8 mouse cellular contexts compared by ENCODE assay signal in the genomic region with DNA sequence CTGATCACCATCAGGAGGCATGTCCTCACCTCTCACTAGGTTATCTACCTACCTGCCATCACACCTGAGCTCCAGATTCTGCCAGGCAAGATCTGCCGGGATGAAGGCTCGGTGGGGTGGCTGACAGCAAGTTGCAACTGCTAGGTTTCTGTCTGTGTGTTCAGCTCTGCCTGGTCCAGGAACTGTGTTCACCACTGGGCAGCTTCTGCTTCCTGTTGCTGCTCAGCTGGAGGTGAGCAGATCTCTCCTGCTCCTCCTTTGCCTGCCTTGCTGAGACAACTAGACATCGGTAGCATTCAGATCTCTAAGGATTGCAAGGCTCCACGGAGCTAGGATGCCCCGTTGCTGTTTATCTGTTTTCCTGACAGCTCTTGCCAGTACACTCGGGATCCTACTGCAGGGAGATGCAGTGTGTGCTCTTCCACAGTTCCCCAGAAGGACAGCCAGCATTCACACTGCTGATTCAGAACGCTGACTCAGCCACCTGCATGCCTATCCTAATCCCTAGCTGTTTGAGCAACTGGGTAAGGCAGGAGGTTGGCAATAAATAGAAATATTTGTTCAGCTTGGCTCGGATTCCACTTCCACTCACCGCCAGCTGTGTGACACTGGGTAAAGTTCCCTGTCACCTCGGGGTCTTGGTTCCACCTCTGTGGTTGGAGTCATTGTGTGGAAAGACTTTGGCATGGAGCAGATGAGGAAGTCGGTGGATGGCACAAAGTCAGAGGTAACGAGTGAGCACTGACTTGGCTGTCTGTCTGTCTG. TPM values are rescaled to one million over a fixed set of nuclear protein-coding genes. Genes with fewer than 3 reads are reported as not detected.
DNase-seq lines count a peak whose midpoint lies in the region; ATAC-seq and TF ChIP-seq lines count a peak whose summit lies in the region.

No protein-coding gene starts in this region.

- no peak for TF ChIP-seq CTCF in olfactory bulb, adult 2 months (IDR thresholded peaks at IDR 0.05; ENCODE audit: insufficient read depth, low read depth, low read length)

- H3K36me3 ChIP-seq in liver, embryonic 15.5 days (replicated peaks) = no peaks in the 10 kb centered on the region
- no peaks in the 10 kb centered on the region for H3K36me3 ChIP-seq in liver, embryonic 12.5 days
- H3K36me3 ChIP-seq in midbrain, embryonic 14.5 days (ENCODE audit: control insufficient read depth, insufficient read depth, low read length) = no peaks in the 10 kb centered on the region

- no peak overlapping the region for H3K4me3 ChIP-seq in liver, embryonic 15.5 days (replicated peaks)
- H3K4me3 ChIP-seq in liver, embryonic 12.5 days = no peak overlapping the region
- H3K4me3 ChIP-seq in olfactory bulb, adult 2 months (ENCODE audit: insufficient read depth, low read depth, low read length) = no peak overlapping the region
- no peak overlapping the region for H3K4me3 ChIP-seq in midbrain, embryonic 14.5 days (replicated peaks; ENCODE audit: low read depth, low read length)

- no peak for TF ChIP-seq POLR2A in olfactory bulb, adult 2 months (IDR thresholded peaks at IDR 0.05; ENCODE audit: insufficient read depth, low read depth, low read length)

- no peak overlapping the region for H3K9ac ChIP-seq in liver, embryonic 15.5 days
- H3K9ac ChIP-seq in liver, embryonic 12.5 days = no peak overlapping the region
- no peak overlapping the region for H3K9ac ChIP-seq in midbrain, embryonic 14.5 days (replicated peaks; ENCODE audit: low read length)

- 26% methylated on average over 12 of the region's 12 CpGs for WGBS in liver, embryonic 15.5 days (ENCODE audit: insufficient replicate concordance)
- 29% methylated on average over 12 of the region's 12 CpGs for WGBS in liver, embryonic 12.5 days (ENCODE audit: insufficient replicate concordance)
- WGBS in olfactory bulb, adult 2 months = 39% methylated on average over 12 of the region's 12 CpGs
- WGBS in midbrain, embryonic 14.5 days = 74% methylated on average over 12 of the region's 12 CpGs

- peak overlapping the region; percentile 10; the same call in 1 of the 2 replicates for H3K4me2 ChIP-seq in liver, embryonic 15.5 days
- H3K4me2 ChIP-seq in liver, embryonic 12.5 days = no peak overlapping the region
- no peak overlapping the region for H3K4me2 ChIP-seq in midbrain, embryonic 14.5 days (ENCODE audit: low read length)

- H3K27ac ChIP-seq in liver, embryonic 15.5 days (replicated peaks) = no peak overlapping the region
- H3K27ac ChIP-seq in liver, embryonic 12.5 days = no peak overlapping the region
- H3K27ac ChIP-seq in olfactory bulb, adult 2 months (ENCODE audit: insufficient read depth, low read depth, low read length) = 0 out of 2 replicates have a peak overlapping the region, but pooled peaks have one; percentile 10
- H3K27ac ChIP-seq in midbrain, embryonic 14.5 days (replicated peaks; ENCODE audit: low read depth, low read length) = no peak overlapping the region

- ATAC-seq in CD4-positive, CD25-positive, alpha-beta regulatory T cell, adult 4 months = no peak
- no peak for ATAC-seq in liver, embryonic 15.5 days (ENCODE audit: insufficient read depth)
- no peak for ATAC-seq in liver, embryonic 12.5 days
- ATAC-seq in hematopoietic stem cell, adult 5-6 weeks (replicated peaks in 1 of 2; ENCODE audit: insufficient read depth in 1 of 2, low FRiP score in 2 of 2, low TSS enrichment in 1 of 2, low read depth in 1 of 2, poor library complexity in 2 of 2, severe bottlenecking in 2 of 2) = peak; percentile 54 to 74
- no peak for ATAC-seq in midbrain, embryonic 14.5 days (ENCODE audit: low FRiP score, low TSS enrichment)

- H3K4me1 ChIP-seq in liver, embryonic 15.5 days (replicated peaks) = no peaks in the 10 kb centered on the region
- no peaks in the 10 kb centered on the region for H3K4me1 ChIP-seq in liver, embryonic 12.5 days
- peaks cover 25% of the 10 kb centered on the region for H3K4me1 ChIP-seq in olfactory bulb, adult 2 months (ENCODE audit: control insufficient read depth, insufficient read depth, low read length)
- 0 out of 2 replicates have a peak, but pooled peaks cover 4% of the 10 kb centered on the region for H3K4me1 ChIP-seq in midbrain, embryonic 14.5 days (ENCODE audit: control insufficient read depth, insufficient read depth, low read length)

- DNase-seq in CD4-positive, CD25-positive, alpha-beta regulatory T cell, adult 2 months (ENCODE audit: low read depth, low spot score) = peak; percentile 12
- no peak for DNase-seq in midbrain, embryonic 14.5 days
- no peak for DNase-seq in spleen, postnatal 36 days (ENCODE audit: low spot score in 2 of 2)

- H3K27me3 ChIP-seq in liver, embryonic 15.5 days = no peaks in the 10 kb centered on the region
- H3K27me3 ChIP-seq in liver, embryonic 12.5 days (replicated peaks) = peaks cover 7% of the 10 kb centered on the region; the same call in 1 of the 2 replicates
- no peaks in the 10 kb centered on the region for H3K27me3 ChIP-seq in midbrain, embryonic 14.5 days (ENCODE audit: control insufficient read depth, insufficient read depth, low read length)

- H3K9me3 ChIP-seq in liver, embryonic 15.5 days (replicated peaks) = no peaks in the 10 kb centered on the region
- no peaks in the 10 kb centered on the region for H3K9me3 ChIP-seq in liver, embryonic 12.5 days (replicated peaks)
- H3K9me3 ChIP-seq in midbrain, embryonic 14.5 days (ENCODE audit: control insufficient read depth, low read length) = no peaks in the 10 kb centered on the region

RNA-seq across cellular contexts. Expression of a gene that starts 29.3 kb away (rescaled TPM):
- under 1 TPM in 1 of 2 experiments, not detected in 1; 0.20 TPM for polyA plus RNA-seq in CD4-positive, CD25-positive, alpha-beta regulatory T cell, adult 4 months (2017; shearing (Covaris generic))
- 0.09 and 0.10 TPM in 2 replicates for polyA plus RNA-seq in liver, embryonic 15.5 days (2015; fragmentation: Nextera tagmentation; extraction: Ambion mirVana)
- polyA plus RNA-seq in liver, embryonic 12.5 days (2016; fragmentation: Nextera tagmentation; extraction: Ambion mirVana) = 0.17 and 0.25 TPM in 2 replicates
- total RNA-seq in hematopoietic stem cell, adult 5-6 weeks (2017) = 34.3 and 36.9 TPM in 2 replicates
- polyA plus RNA-seq in olfactory bulb, adult 2 months (2012; ENCODE audit: insufficient read depth, insufficient read length, low replicate concordance, missing spikeins) = not detected in 2 replicates
- polyA plus RNA-seq in midbrain, embryonic 14.5 days (2014; fragmentation: Nextera tagmentation; extraction: Ambion mirVana) = 0.68 and 1.1 TPM in 2 replicates

Comparison
In these comparisons a context has a peak if more than half of its experiments do, and no peak if none do; other contexts are left out.
1. ATAC-seq: peak in hematopoietic stem cell, adult 5-6 weeks (2 of 2); none in CD4-positive, CD25-positive, alpha-beta regulatory T cell, adult 4 months (single experiment), liver, embryonic 15.5 days (single experiment), liver, embryonic 12.5 days (single experiment) and midbrain, embryonic 14.5 days (single experiment).